Comparison of ENCODE assay signal across 20 mouse cellular contexts in genomic region chr6:136835352-136835751, GRCm38 (mm10). TPM values are rescaled to one million over a fixed set of nuclear protein-coding genes. Genes with fewer than 3 reads are reported as not detected.
DNase-seq lines count a peak whose midpoint lies in the region; ATAC-seq and TF ChIP-seq lines count a peak whose summit lies in the region.
"Had no signal": no experiment of that assay in that cellular context is flagged by ENCODE, and none has a peak within 500 bp of the region (broad histone marks: within the 10 kb centered on the region; RNA-seq: fewer than 3 reads in every experiment).

Gene Smco3, minus strand, starts transcription at chr6:136835452.

- TF ChIP-seq CTCF in layer of hippocampus, adult 2 months (conservative IDR thresholded peaks at IDR 0.05), result no peak

- no peak within 1 kb of the TSS for H3K9ac ChIP-seq in hindbrain, embryonic 16.5 days (ENCODE audit: low read depth, low read length)
- no peak within 1 kb of the TSS for H3K9ac ChIP-seq in neural tube, embryonic 13.5 days
- H3K9ac ChIP-seq: limb, embryonic 12.5 days; liver, embryonic 15.5 days had no signal

- DNase-seq in hindbrain, embryonic 10.5 days (ENCODE audit: low spot score), result no peak
- no peak for DNase-seq in layer of hippocampus, adult 2 months (ENCODE audit: low spot score in 2 of 2)
- no peak for DNase-seq in layer of hippocampus, postnatal 14 days (ENCODE audit: low spot score in 2 of 2)
- DNase-seq in neural tube, embryonic 10.5 days (ENCODE audit: extremely low spot score, low spot score), result no peak
- DNase-seq in gastrocnemius, postnatal 4 days (ENCODE audit: low spot score in 2 of 2), result no peak
- DNase-seq: adrenal gland, adult 8-10 months; cerebellum, adult 8-10 months; gastrocnemius, postnatal 14 days; kidney, postnatal 36 days had no signal

- no peak for ATAC-seq in hindbrain, embryonic 16.5 days
- ATAC-seq in neural tube, embryonic 13.5 days (ENCODE audit: low read depth), result no peak
- ATAC-seq: forebrain, embryonic 16.5 days had no signal

- no peaks in the 10 kb centered on the region; the same call in 1 of the 2 replicates for H3K27me3 ChIP-seq in hindbrain, embryonic 16.5 days (replicated peaks; ENCODE audit: control insufficient read depth, insufficient read depth, low read length)
- H3K27me3 ChIP-seq in hindbrain, embryonic 10.5 days (ENCODE audit: insufficient read depth, poor library complexity, severe bottlenecking), result no peaks in the 10 kb centered on the region
- H3K27me3 ChIP-seq in neural tube, embryonic 13.5 days, result peaks cover 12% of the 10 kb centered on the region; the same call in 1 of the 2 replicates

- no peaks in the 10 kb centered on the region for H3K36me3 ChIP-seq in hindbrain, embryonic 16.5 days (ENCODE audit: control insufficient read depth, insufficient read depth, low read length)
- no peaks in the 10 kb centered on the region for H3K36me3 ChIP-seq in hindbrain, embryonic 10.5 days
- no peaks in the 10 kb centered on the region for H3K36me3 ChIP-seq in neural tube, embryonic 13.5 days
- H3K36me3 ChIP-seq: G1E; limb, embryonic 12.5 days; liver, embryonic 15.5 days had no signal

- H3K4me2 ChIP-seq in hindbrain, embryonic 16.5 days (ENCODE audit: low read length), result peak within 1 kb of the TSS; percentile 15; the same call in 1 of the 2 replicates
- H3K4me2 ChIP-seq in neural tube, embryonic 13.5 days, result peak within 1 kb of the TSS; percentile 10; the same call in 1 of the 2 replicates
- H3K4me2 ChIP-seq: heart, embryonic 11.5 days; limb, embryonic 12.5 days; liver, embryonic 15.5 days had no signal

- no peak within 1 kb of the TSS; the same call in 1 of the 2 replicates for H3K4me3 ChIP-seq in hindbrain, embryonic 16.5 days (ENCODE audit: low read length)
- H3K4me3 ChIP-seq in hindbrain, embryonic 10.5 days, result no peak within 1 kb of the TSS
- H3K4me3 ChIP-seq in layer of hippocampus, adult 2 months, result peak within 1 kb of the TSS; percentile 43
- peak within 1 kb of the TSS; percentile 12; the same call in 1 of the 2 replicates for H3K4me3 ChIP-seq in neural tube, embryonic 13.5 days
- H3K4me3 ChIP-seq: erythroblast, embryonic 14.5 days; limb, embryonic 12.5 days; liver, embryonic 15.5 days had no signal

- 50% methylated on average over 4 of the region's 4 CpGs for WGBS in hindbrain, embryonic 16.5 days
- 57% methylated on average over 4 of the region's 4 CpGs for WGBS in hindbrain, embryonic 10.5 days
- WGBS in neural tube, embryonic 13.5 days, result 56% methylated on average over 4 of the region's 4 CpGs

- no peak within 1 kb of the TSS for H3K27ac ChIP-seq in hindbrain, embryonic 16.5 days (ENCODE audit: low read depth, low read length)
- no peak within 1 kb of the TSS for H3K27ac ChIP-seq in hindbrain, embryonic 10.5 days
- H3K27ac ChIP-seq in layer of hippocampus, adult 2 months, result peak within 1 kb of the TSS; percentile 84
- H3K27ac ChIP-seq in neural tube, embryonic 13.5 days (replicated peaks), result no peak within 1 kb of the TSS
- H3K27ac ChIP-seq: limb, embryonic 12.5 days; liver, embryonic 15.5 days had no signal

- no peaks in the 10 kb centered on the region for H3K4me1 ChIP-seq in hindbrain, embryonic 16.5 days (ENCODE audit: control insufficient read depth, insufficient read depth, low read depth, low read length)
- H3K4me1 ChIP-seq in hindbrain, embryonic 10.5 days (replicated peaks), result no peaks in the 10 kb centered on the region
- H3K4me1 ChIP-seq in neural tube, embryonic 13.5 days (replicated peaks), result no peaks in the 10 kb centered on the region
- H3K4me1 ChIP-seq: limb, embryonic 12.5 days; liver, embryonic 15.5 days had no signal

- no peaks in the 10 kb centered on the region for H3K9me3 ChIP-seq in hindbrain, embryonic 16.5 days (ENCODE audit: control insufficient read depth, low read length)
- no peaks in the 10 kb centered on the region for H3K9me3 ChIP-seq in hindbrain, embryonic 10.5 days
- no peaks in the 10 kb centered on the region for H3K9me3 ChIP-seq in neural tube, embryonic 13.5 days
- H3K9me3 ChIP-seq: limb, embryonic 12.5 days; liver, embryonic 15.5 days had no signal

RNA-seq across cellular contexts. Expression of gene Smco3, which starts in this region (rescaled TPM):
- 2.2 TPM in 2 replicates for polyA plus RNA-seq in hindbrain, embryonic 16.5 days (2015; fragmentation: Nextera tagmentation; extraction: Ambion mirVana)
- polyA plus RNA-seq in hindbrain, embryonic 10.5 days (2016; fragmentation: Nextera tagmentation; extraction: Ambion mirVana), result not detected in 2 replicates
- total RNA-seq in layer of hippocampus, adult 2 months (2021), result 1 to 10 TPM; 5.8 to 7.9 TPM
- total RNA-seq in layer of hippocampus, postnatal 14 days (2021), result 1 to 10 TPM; 4.0 to 4.8 TPM
- 1.7 and 2.1 TPM in 2 replicates for polyA plus RNA-seq in neural tube, embryonic 13.5 days (2015; fragmentation: Nextera tagmentation; extraction: Ambion mirVana)
- 1 to 10 TPM; 1.2 to 1.6 TPM for total RNA-seq in gastrocnemius, postnatal 4 days (2021)
- total RNA-seq: heart, postnatal 25 days; monocyte, adult 5-6 weeks had no signal
- polyA plus RNA-seq: erythroblast, embryonic 14.5 days; G1E; heart, embryonic 11.5 days; limb, embryonic 12.5 days; liver, embryonic 15.5 days; small intestine, adult 2 months had no signal

Comparison
In these comparisons a context has a peak if more than half of its experiments do, and no peak if none do; other contexts are left out.
1. H3K4me3 ChIP-seq: peak in layer of hippocampus, adult 2 months (single experiment) and neural tube, embryonic 13.5 days (single experiment); none in hindbrain, embryonic 16.5 days (single experiment) and hindbrain, embryonic 10.5 days (single experiment).